Mouse (Mus musculus) lung, adult 2 months (tissue): ENCODE measurements around the gene Gm45713.

Experiments used
- CTCF ChIP-seq: fragments of 200-500 bp; IDR thresholded peaks from 2 replicates; pipeline ENCODE4 v1.5.1; 2011; ENCODE audit warnings: mild to moderate bottlenecking, low read length, control low read depth; ENCODE audit not compliant: insufficient read depth
- POLR2A ChIP-seq: fragments of 200-500 bp; IDR thresholded peaks from 2 replicates; pipeline ENCODE4 v1.6.1; 2011; ENCODE audit warnings: low read depth, mild to moderate bottlenecking, control low read depth, low read length, borderline replicate concordance; ENCODE audit errors: extremely low read depth

- TF ChIP-seq CTCF, result no peak
- TF ChIP-seq POLR2A, result no peak
These were observed 31.9 kb upstream of the Gm45713 start for GRCm38 (mm10) chr7:45167761-45168445.
